Mouse (Mus musculus): ENCODE measurements around the gene Gm10188.

DNA sequence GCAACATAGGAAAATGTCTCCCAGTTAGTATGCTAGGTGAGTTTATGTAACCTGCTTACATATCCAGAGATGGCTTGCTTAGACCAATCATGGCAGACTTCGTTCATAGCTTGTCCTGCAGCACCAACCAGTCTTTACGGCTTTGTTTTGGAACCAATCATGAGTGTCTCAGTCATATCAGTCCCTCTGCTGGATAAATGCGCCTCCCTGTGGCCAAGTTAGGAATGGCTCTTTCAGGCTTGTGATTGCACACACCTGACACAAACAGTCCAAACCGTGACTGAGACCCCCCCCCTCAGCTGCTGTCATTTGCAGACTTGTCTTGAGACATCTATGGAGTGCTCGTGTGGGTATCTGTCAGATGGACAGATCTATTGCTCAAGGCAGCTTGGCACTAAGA, 31.5 kb upstream of the Gm10188 start:
- no peak for TF ChIP-seq POLR2A (IDR thresholded peaks at IDR 0.05; ENCODE audit: insufficient read depth, low read length)
- TF ChIP-seq CTCF (IDR thresholded peaks at IDR 0.05; ENCODE audit: low read depth, low read length), result peak; percentile 59
- no peak for TF ChIP-seq EP300 (IDR thresholded peaks at IDR 0.05; ENCODE audit: insufficient read depth, low read depth, low read length)

Data from ES-Bruce4 (cell line).